Mouse (Mus musculus) neural tube, embryonic 13.5 days (tissue): ENCODE results near the gene Mapk8ip2. TPM values are rescaled to one million over a fixed set of nuclear protein-coding genes. Genes with fewer than 3 reads are reported as not detected.
A peak's percentile ranks its signal among the peaks of the same experiment; 100 is the strongest.

Experiments used
- ATAC-seq: fragments of 200-750 bp; cut with Nextera tagmentation; 2 replicates; pipeline ENCODE4 v1.8.0; 2017; ENCODE audit warnings: low read depth, mild to moderate bottlenecking, moderate TSS enrichment, moderate library complexity
- H3K27ac ChIP-seq: fragments of 300-500 bp; sonication (generic); replicated peaks from 2 replicates; pipeline ENCODE4 v1.5.1; 2015; ENCODE audit warnings: moderate library complexity, mild to moderate bottlenecking, inconsistent platforms
- H3K27me3 ChIP-seq: fragments of 300-500 bp; sonication (generic); 2 replicates; pipeline ENCODE4 v1.6.1; 2015; ENCODE audit warnings: mild to moderate bottlenecking, inconsistent platforms
- H3K36me3 ChIP-seq: fragments of 300-500 bp; sonication (generic); 2 replicates; pipeline ENCODE4 v1.6.1; 2015; ENCODE audit warnings: mild to moderate bottlenecking, inconsistent platforms
- H3K4me1 ChIP-seq: fragments of 300-500 bp; sonication (generic); replicated peaks from 2 replicates; pipeline ENCODE4 v1.6.1; 2015; ENCODE audit warnings: inconsistent platforms
- H3K4me2 ChIP-seq: fragments of 300-500 bp; sonication (generic); 2 replicates; pipeline ENCODE4 v1.6.1; 2015; ENCODE audit warnings: inconsistent platforms, mild to moderate bottlenecking, moderate library complexity
- H3K4me3 ChIP-seq: fragments of 300-500 bp; sonication (generic); 2 replicates; pipeline ENCODE4 v1.5.1; 2015; ENCODE audit warnings: mild to moderate bottlenecking, inconsistent platforms
- H3K9ac ChIP-seq: fragments of 300-500 bp; sonication (generic); 2 replicates; pipeline ENCODE4 v1.6.1; 2015; ENCODE audit warnings: moderate library complexity, mild to moderate bottlenecking, inconsistent platforms
- H3K9me3 ChIP-seq: fragments of 300-500 bp; sonication (generic); 2 replicates; pipeline ENCODE4 v1.6.1; 2016; ENCODE audit warnings: inconsistent platforms
- WGBS: fragments of 180-500 bp; shearing (Covaris S2); methylation state at CpG from one replicate; pipeline ENCODE4 v1.1.7; 2015; 5-methylcytosine and 5-hydroxymethylcytosine counted together
- polyA plus RNA-seq: library from polyadenylated mRNA; unstranded; fragments of >200 nt; fragmentation: Nextera tagmentation; extraction: Ambion mirVana; gene quantifications from 2 replicates; pipeline ENCODE4 v1.2.1, GENCODE M21; 2015

Gene Mapk8ip2
- polyA plus RNA-seq, 1 experiment from 2014 or later = 77.3 TPM

DNA sequence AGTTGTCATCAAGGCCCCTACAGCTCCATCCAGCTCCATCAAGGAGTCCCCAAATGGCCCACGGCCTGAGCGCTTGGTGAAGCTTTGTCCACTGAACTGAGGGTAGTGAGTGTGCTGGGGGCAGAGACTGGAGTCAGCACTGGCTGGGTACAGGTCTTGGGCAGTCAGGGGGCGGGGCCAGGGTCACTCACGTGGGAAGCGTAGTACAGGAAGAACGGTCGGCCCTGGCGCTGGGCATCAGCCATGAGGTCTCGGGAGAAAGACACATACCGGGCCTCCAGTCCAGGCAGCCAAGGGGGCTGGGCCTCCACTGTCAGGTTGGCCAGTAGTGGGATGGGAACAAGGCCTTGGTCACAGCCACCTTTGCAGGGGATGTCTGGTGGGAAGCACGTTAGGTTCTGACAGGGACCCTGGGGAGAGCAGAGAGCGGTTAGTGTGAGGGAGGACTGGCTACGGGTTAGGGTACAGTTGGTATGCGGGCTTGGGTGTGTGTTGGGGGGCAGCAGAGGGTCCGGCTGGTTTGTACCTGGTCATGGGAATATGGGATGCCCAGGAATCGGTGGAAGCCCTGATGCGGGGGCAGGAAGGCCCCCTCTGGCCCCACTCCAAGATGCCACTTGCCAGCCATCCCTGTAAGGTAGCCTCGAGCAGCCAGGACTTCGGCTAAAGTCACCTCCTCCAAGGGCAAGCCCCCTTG is 21.0 kb downstream of the Mapk8ip2 start:
- H3K9me3 ChIP-seq = no peaks in the 10 kb centered on the region
- H3K4me2 ChIP-seq = peak overlapping the region; percentile 90
- WGBS = 92% methylated on average over 19 of the region's 19 CpGs
- no peaks in the 10 kb centered on the region for H3K27me3 ChIP-seq
- no peak for ATAC-seq
- H3K4me1 ChIP-seq = peaks cover 21% of the 10 kb centered on the region
- H3K4me3 ChIP-seq = no peak overlapping the region
- H3K9ac ChIP-seq = no peak overlapping the region
- H3K36me3 ChIP-seq = no peaks in the 10 kb centered on the region
- no peak overlapping the region for H3K27ac ChIP-seq

DNA sequence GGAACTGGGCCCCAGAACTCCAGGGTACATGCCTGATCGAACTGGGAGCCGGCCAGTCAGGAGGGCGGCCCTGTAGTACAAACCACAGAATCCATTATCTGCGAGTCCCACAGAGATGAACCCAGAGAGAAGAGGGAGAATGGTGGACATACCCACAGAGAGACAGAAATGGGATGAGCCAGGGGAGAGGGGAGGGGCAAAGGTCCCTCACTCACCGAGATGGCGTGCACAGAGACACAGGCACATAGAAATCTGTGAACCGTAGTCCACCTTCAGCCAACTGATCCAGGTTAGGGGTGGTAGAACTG is 21.5 kb downstream of the Mapk8ip2 start:
- Histone ChIP-seq H3K9ac (peak overlapping the region; percentile 74), H3K27me3 (no peaks in the 10 kb centered on the region), H3K4me3 (peak overlapping the region; percentile 61), H3K4me2 (peak overlapping the region; percentile 90), H3K27ac (no peak overlapping the region), H3K4me1 (peaks cover 21% of the 10 kb centered on the region), H3K9me3 (no peaks in the 10 kb centered on the region), H3K36me3 (no peaks in the 10 kb centered on the region)
- 87% methylated on average over 7 of the region's 7 CpGs for WGBS
- ATAC-seq = no peak

DNA sequence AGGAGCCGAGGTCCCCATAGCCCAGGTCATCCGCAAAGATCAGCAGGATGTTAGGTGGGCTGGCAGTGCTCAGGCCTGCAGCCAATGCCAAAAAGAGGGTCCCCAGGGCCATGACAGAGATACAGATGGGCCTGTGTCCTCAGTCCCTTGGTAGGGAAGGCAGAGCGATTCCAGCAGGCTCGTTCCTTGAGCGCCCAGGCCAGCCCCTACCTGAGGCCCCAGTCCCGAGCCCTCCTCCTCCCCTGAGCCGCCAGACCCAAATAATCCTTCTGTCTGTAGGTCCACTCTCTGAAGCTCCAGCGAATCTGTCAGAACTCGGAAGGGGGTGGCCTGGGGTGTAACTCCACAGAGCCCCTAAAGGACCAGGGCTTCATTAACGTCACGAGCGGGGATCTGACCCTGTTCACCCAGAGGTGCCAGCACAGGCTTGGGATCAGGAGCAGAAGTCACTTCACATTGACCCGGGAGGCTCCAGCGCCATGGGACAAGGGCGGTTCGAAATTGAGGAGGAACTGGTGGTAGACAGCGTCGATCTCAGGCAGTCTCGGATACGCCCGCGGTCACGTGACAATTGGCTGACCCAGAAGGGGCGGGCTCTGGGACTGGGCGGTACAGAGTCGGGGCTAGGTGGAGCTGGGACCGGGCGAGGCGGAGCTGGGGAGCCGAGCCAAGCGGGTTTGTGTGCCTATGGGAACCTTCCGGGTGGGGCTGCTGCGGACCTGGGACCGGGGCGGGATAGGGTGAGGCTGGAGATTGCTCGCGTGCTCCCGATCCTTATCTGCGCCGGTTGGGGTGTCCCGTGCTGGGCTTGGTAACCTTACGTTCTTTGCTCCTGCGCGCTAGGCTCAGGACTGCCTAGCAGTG is 22.1 kb downstream of the Mapk8ip2 start:
- peaks cover 21% of the 10 kb centered on the region for H3K4me1 ChIP-seq
- H3K4me3 ChIP-seq = peak overlapping the region; percentile 61
- peak; percentile 97 for ATAC-seq
- no peaks in the 10 kb centered on the region for H3K9me3 ChIP-seq
- H3K27ac ChIP-seq = peak overlapping the region; percentile 75
- WGBS = 11% methylated on average over 43 of the region's 44 CpGs
- peak overlapping the region; percentile 74 for H3K9ac ChIP-seq
- peak overlapping the region; percentile 90 for H3K4me2 ChIP-seq
- H3K27me3 ChIP-seq = no peaks in the 10 kb centered on the region
- no peaks in the 10 kb centered on the region for H3K36me3 ChIP-seq

DNA sequence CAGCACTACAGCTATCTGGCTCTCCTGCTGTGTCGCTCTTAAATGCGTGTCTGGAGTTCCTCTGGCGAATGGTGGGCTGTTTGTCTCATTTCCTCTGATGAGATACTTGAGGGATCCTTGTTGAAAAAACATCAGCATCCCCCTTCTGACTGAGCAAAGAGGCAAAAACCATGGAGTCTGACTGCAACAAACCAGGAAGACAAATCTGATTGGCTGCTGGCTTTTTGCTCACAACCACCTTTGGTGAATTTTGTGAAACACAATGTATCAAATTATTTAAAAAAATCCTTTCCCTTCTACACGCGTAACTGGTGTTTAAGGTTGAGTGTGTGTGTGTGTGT is 22.7 kb downstream of the Mapk8ip2 start:
- no peak for ATAC-seq
- no peaks in the 10 kb centered on the region for H3K27me3 ChIP-seq
- H3K4me3 ChIP-seq = peak overlapping the region; percentile 61
- 10% methylated on average over 5 of the region's 5 CpGs for WGBS
- H3K9ac ChIP-seq = peak overlapping the region; percentile 74
- H3K36me3 ChIP-seq = no peaks in the 10 kb centered on the region
- H3K27ac ChIP-seq = peak overlapping the region; percentile 75
- no peaks in the 10 kb centered on the region for H3K9me3 ChIP-seq
- peak overlapping the region; percentile 90 for H3K4me2 ChIP-seq
- peaks cover 21% of the 10 kb centered on the region for H3K4me1 ChIP-seq

DNA sequence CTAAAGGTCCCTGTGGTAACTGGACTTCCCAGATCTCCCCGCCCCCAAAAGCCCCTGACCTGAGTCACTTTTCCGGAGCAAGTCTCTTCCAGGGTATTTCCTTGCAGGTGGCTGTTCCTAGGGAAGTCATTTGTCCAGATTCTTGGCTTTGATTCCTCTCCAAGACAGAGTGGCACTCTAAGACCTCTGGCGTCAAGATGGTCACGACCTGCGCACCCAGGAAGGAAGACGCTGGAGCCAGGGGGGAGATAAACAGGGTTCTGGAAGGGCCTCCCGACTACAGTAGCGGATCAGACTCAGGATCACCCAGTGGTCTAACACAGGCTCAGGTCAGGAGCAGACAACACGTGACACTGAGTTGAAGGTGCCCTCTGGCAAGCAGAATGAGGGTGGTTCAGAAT is 23.4 kb downstream of the Mapk8ip2 start, which contains the start of gene Arsa:
Gene Arsa (minus strand): TSS at position 335 of the 401 bp plus-strand sequence.
- H3K4me2 ChIP-seq = peak within 1 kb of the TSS; percentile 90
- H3K36me3 ChIP-seq = no peaks in the 10 kb centered on the region
- ATAC-seq = no peak
- H3K4me1 ChIP-seq = peaks cover 21% of the 10 kb centered on the region
- H3K9ac ChIP-seq = peak within 1 kb of the TSS; percentile 74
- peak within 1 kb of the TSS; percentile 61 for H3K4me3 ChIP-seq
- H3K27ac ChIP-seq = peak within 1 kb of the TSS; percentile 75
- H3K9me3 ChIP-seq = no peaks in the 10 kb centered on the region
- 33% methylated on average over 9 of the region's 9 CpGs for WGBS
- no peaks in the 10 kb centered on the region for H3K27me3 ChIP-seq

DNA sequence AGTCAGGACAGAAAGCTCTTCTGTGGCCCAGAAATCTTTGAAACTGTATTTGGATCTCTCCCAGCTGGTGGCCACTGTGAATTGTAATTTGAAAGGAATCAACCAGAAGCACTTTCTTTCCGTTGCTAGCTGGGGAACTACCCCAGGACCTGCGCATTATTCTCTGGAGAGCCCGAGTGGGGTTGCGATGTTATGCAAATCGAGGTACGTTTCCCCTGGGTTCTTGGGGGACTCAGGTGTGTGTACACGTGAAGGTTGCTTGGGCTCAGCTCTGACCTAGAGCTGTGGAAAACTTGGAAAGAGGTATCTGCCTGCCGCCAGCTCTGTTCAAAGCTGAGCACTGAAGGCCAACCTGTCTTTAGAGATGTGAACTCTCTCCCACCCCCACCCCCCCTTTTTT is 24.1 kb downstream of the Mapk8ip2 start:
- no peak overlapping the region for H3K4me3 ChIP-seq
- H3K4me1 ChIP-seq = peaks cover 21% of the 10 kb centered on the region
- ATAC-seq = no peak
- no peak overlapping the region for H3K4me2 ChIP-seq
- no peak overlapping the region for H3K27ac ChIP-seq
- no peaks in the 10 kb centered on the region for H3K36me3 ChIP-seq
- no peaks in the 10 kb centered on the region for H3K9me3 ChIP-seq
- H3K9ac ChIP-seq = no peak overlapping the region
- 42% methylated on average over 8 of the region's 8 CpGs for WGBS
- H3K27me3 ChIP-seq = no peaks in the 10 kb centered on the region

DNA sequence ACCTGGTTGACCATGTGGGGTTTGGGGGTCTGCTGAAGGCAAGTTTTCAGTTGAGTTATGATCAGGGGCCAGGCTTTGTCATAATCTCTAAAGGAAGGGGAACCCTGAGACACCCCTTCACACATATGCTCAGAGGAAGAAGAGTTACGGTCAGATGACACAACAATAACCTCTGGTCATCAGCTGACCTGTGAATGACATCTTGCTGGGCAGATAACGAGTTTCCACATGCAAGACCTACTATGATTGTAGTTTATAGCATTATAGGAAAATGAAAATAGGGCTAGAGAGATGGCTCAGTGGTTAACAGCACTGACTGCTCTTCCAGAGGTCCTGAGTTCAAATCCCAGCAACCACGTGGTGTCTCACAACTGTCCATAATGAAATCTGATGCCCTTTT is 24.9 kb downstream of the Mapk8ip2 start:
- Histone ChIP-seq H3K4me2 (no peak overlapping the region), H3K27me3 (no peaks in the 10 kb centered on the region), H3K9me3 (no peaks in the 10 kb centered on the region), H3K36me3 (no peaks in the 10 kb centered on the region), H3K4me1 (peaks cover 21% of the 10 kb centered on the region), H3K27ac (no peak overlapping the region), H3K9ac (no peak overlapping the region), H3K4me3 (no peak overlapping the region)
- no peak for ATAC-seq
- 85% methylated on average over 3 of the region's 3 CpGs for WGBS

DNA sequence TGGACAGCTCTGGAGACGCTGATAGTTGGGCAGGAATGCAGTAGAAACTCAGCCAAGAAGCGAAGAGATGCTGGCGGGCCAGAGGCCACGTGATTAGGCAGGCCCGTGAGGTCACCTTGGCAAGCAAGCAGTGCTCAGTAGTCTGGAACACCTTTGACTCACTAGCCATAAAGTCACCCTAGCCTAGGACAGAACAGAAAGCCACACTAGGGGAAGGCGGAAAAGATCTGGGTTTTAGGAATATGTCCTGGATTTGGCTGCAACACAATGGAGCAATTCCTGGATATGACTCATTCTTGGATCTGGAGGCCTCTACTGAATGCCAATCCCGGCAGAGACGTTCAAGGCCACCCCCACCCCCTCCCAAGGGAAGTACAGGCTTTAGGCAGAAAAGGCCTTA is 26.9 kb downstream of the Mapk8ip2 start:
- H3K27me3 ChIP-seq = no peaks in the 10 kb centered on the region
- ATAC-seq = no peak
- no peak overlapping the region for H3K4me3 ChIP-seq
- H3K4me1 ChIP-seq = peaks cover 11% of the 10 kb centered on the region
- no peak overlapping the region for H3K9ac ChIP-seq
- no peaks in the 10 kb centered on the region for H3K36me3 ChIP-seq
- H3K9me3 ChIP-seq = no peaks in the 10 kb centered on the region
- 86% methylated on average over 8 of the region's 8 CpGs for WGBS
- no peak overlapping the region for H3K27ac ChIP-seq
- no peak overlapping the region for H3K4me2 ChIP-seq

DNA sequence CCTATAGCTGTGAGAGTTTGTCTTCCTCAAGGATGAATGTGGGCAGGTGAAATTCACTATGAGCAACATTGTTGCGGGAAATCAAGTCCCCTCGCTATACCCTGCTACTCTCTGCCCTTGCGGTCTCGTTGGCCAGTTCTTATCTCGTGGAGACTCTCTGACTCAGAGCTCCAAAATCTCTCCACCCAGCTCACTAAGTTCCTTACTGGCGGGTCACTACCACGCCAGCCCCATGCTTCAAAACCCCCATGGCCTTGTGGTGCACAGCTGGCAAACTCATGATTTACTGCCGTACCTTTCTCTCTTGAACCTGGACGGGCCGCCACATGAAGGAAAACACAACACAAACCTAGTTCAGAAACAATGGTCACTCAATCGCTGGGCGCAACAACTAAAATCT is 34.5 kb downstream of the Mapk8ip2 start:
- ATAC-seq = no peak
- Histone ChIP-seq H3K9ac (no peak overlapping the region), H3K36me3 (no peaks in the 10 kb centered on the region), H3K4me2 (no peak overlapping the region), H3K4me1 (no peaks in the 10 kb centered on the region), H3K4me3 (no peak overlapping the region), H3K27ac (no peak overlapping the region), H3K27me3 (no peaks in the 10 kb centered on the region), H3K9me3 (no peaks in the 10 kb centered on the region)
- 83% methylated on average over 12 of the region's 12 CpGs for WGBS

DNA sequence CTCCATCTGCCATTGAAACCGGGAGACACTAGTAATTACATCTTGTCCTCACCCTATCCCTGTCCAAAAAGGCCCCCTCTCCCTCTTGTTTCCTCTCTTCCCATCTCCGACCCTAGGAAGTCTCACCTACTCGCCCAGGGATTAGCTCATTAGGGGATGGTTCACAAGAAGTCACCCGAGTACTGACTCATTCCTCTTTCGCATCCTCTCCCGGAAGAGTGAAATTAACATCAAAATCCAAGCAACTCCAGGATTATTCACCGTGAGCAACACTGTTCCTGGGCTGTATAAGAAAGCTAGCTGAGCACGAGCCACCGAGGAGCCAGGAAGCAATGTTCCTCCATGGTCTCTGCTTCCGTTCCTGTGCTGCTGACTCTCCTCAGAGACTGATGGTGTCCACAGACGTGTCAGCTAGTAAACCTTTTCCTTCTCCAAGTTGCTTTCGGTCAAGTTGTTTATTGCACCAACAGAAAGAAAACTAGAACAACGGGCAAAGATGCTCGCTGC is 35.0 kb downstream of the Mapk8ip2 start:
- no peak overlapping the region for H3K27ac ChIP-seq
- H3K4me2 ChIP-seq = no peak overlapping the region
- H3K4me1 ChIP-seq = no peaks in the 10 kb centered on the region
- no peaks in the 10 kb centered on the region for H3K9me3 ChIP-seq
- no peak for ATAC-seq
- no peaks in the 10 kb centered on the region for H3K36me3 ChIP-seq
- 57% methylated on average over 14 of the region's 14 CpGs for WGBS
- H3K27me3 ChIP-seq = no peaks in the 10 kb centered on the region
- H3K9ac ChIP-seq = no peak overlapping the region
- no peak overlapping the region for H3K4me3 ChIP-seq

DNA sequence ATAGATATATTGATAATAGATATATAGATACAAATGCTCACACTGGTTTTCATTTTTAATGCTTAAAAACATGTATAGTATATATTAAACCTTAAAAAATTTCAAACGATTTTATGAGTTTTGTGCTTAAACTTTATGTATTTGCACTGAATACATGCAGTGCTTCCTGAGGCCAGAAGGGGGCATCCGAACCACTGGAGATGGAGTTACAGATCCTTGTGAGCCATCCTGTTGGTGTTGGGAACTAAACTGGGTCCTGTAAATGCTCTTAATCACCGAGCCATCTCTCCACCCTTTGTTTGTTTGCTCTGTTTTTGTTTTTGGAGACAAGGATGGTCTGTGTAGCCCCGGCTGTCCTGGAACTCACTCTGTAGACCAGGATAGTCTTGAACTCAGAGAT is 41.3 kb downstream of the Mapk8ip2 start:
- H3K9ac ChIP-seq = no peak overlapping the region
- no peak overlapping the region for H3K4me3 ChIP-seq
- WGBS = 79% methylated on average over 4 of the region's 4 CpGs
- ATAC-seq = no peak
- H3K9me3 ChIP-seq = no peaks in the 10 kb centered on the region
- H3K4me1 ChIP-seq = peaks cover 27% of the 10 kb centered on the region
- no peaks in the 10 kb centered on the region for H3K36me3 ChIP-seq
- no peak overlapping the region for H3K27ac ChIP-seq
- H3K4me2 ChIP-seq = no peak overlapping the region
- H3K27me3 ChIP-seq = peaks cover 17% of the 10 kb centered on the region

DNA sequence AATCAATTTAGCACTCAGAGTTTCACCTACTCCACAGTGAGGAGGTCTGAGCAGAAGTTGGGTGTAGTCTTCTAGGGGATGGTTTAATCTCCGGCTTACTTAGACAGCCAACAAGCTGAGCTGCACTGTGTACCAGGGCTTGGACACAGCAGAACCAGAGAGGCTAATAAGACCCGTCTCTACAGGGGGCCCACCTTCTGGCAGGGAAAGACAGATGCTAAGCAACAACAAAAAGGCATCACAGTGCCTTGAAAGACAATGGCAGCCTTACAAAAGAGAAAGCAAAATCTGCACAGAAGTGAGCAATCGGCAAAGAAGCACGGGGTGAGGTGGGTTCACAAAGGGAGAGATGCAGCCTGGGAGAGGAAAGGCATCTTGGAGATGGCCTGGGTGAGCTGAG is 42.4 kb downstream of the Mapk8ip2 start:
- ATAC-seq = no peak
- peaks cover 22% of the 10 kb centered on the region for H3K27me3 ChIP-seq
- H3K27ac ChIP-seq = no peak overlapping the region
- WGBS = 10% methylated on average over 4 of the region's 4 CpGs
- H3K4me1 ChIP-seq = peaks cover 37% of the 10 kb centered on the region
- no peaks in the 10 kb centered on the region for H3K36me3 ChIP-seq
- H3K4me2 ChIP-seq = no peak overlapping the region
- peak overlapping the region; percentile 26; the same call in 1 of the 2 replicates for H3K9ac ChIP-seq
- no peak overlapping the region for H3K4me3 ChIP-seq
- no peaks in the 10 kb centered on the region for H3K9me3 ChIP-seq
